Mouse (Mus musculus) right cerebral cortex, postnatal 4 days (tissue): ENCODE results near the gene Zeb2.

Experiments
- DNase-seq: peaks from one replicate; pipeline ENCODE4 v3.0.0-alpha.2; 2022

The Zeb2 gene

GRCm38 (mm10) chr2:45060202-45060601 lies 57.0 kb downstream of the Zeb2 start:
- no peak for DNase-seq

- DNase-seq, result no peak
Measured at GRCm38 (mm10) chr2:45059599-45059998, 57.6 kb downstream of the Zeb2 start.

- no peak for DNase-seq
Measured at GRCm38 (mm10) chr2:45059010-45059409, 58.2 kb downstream of the Zeb2 start.

GRCm38 (mm10) chr2:45058183-45058582 lies 59.0 kb downstream of the Zeb2 start:
- no peak for DNase-seq

- no peak for DNase-seq
Measured at GRCm38 (mm10) chr2:45056856-45057562, 60.2 kb downstream of the Zeb2 start.

GRCm38 (mm10) chr2:45055926-45056325 lies 61.3 kb downstream of the Zeb2 start:
- DNase-seq, result no peak

- DNase-seq, result no peak
Measured at GRCm38 (mm10) chr2:45055034-45055615, 62.1 kb downstream of the Zeb2 start.

- DNase-seq, result no peak
Measured at GRCm38 (mm10) chr2:45054070-45055025, 62.8 kb downstream of the Zeb2 start.

GRCm38 (mm10) chr2:45052587-45052986 lies 64.6 kb downstream of the Zeb2 start:
- DNase-seq, result no peak

GRCm38 (mm10) chr2:45051321-45051720 lies 65.9 kb downstream of the Zeb2 start:
- no peak for DNase-seq

- no peak for DNase-seq
Measured at GRCm38 (mm10) chr2:45049923-45050322, 67.3 kb downstream of the Zeb2 start.

GRCm38 (mm10) chr2:45049279-45049678 lies 67.9 kb downstream of the Zeb2 start:
- DNase-seq, result no peak

- no peak for DNase-seq
Measured at GRCm38 (mm10) chr2:45040706-45041312, 76.4 kb downstream of the Zeb2 start.

GRCm38 (mm10) chr2:45039503-45039902 lies 77.7 kb downstream of the Zeb2 start:
- no peak for DNase-seq

- no peak for DNase-seq
Measured at GRCm38 (mm10) chr2:45028091-45028638, 89.0 kb downstream of the Zeb2 start.

GRCm38 (mm10) chr2:45017186-45017800 lies 99.9 kb downstream of the Zeb2 start:
- no peak for DNase-seq

- DNase-seq, result no peak
Measured at GRCm38 (mm10) chr2:45013325-45013724, 103.9 kb downstream of the Zeb2 start.

GRCm38 (mm10) chr2:45012676-45013075 lies 104.5 kb downstream of the Zeb2 start:
- DNase-seq, result no peak

- no peak for DNase-seq
Measured at GRCm38 (mm10) chr2:45010701-45011100, 106.5 kb downstream of the Zeb2 start.

- no peak for DNase-seq
Measured at GRCm38 (mm10) chr2:44999906-45000305, 117.3 kb downstream of the Zeb2 start.

GRCm38 (mm10) chr2:44998710-44999109 lies 118.5 kb downstream of the Zeb2 start:
- DNase-seq, result no peak

GRCm38 (mm10) chr2:44981646-44982045 lies 135.5 kb downstream of the Zeb2 start:
- no peak for DNase-seq
